Mouse (Mus musculus) embryonic fibroblast, embryonic 13.5 days (primary cell): Measurements from ENCODE around the gene Gtsf1.

Experiments used
- CTCF ChIP-seq: IDR thresholded peaks from 2 replicates; pipeline ENCODE4 v1.5.1; 2011; ENCODE audit warnings: mild to moderate bottlenecking, control low read depth, low read length, moderate library complexity, borderline replicate concordance; ENCODE audit not compliant: insufficient read depth
- POLR2A ChIP-seq: IDR thresholded peaks from 2 replicates; pipeline ENCODE4 v1.6.1; 2011; ENCODE audit warnings: low read depth, mild to moderate bottlenecking, control low read depth, low read length, moderate library complexity

GRCm38 (mm10) chr15:103357817-103358216, 72.5 kb downstream of the Gtsf1 start:
- TF ChIP-seq CTCF (no peak), POLR2A (0 out of 2 replicates have a peak, but pooled peaks have one; percentile 25)
